Mouse (Mus musculus) left cerebral cortex, postnatal 10 days (tissue): ENCODE measurements around the gene Ctdsp2. TPM values are rescaled to one million over a fixed set of nuclear protein-coding genes. Genes with fewer than 3 reads are reported as not detected.
A peak's percentile ranks its signal among the peaks of the same experiment; 100 is the strongest.

Experiments used
- DNase-seq, 2 experiments: peaks; one replicate each; pipeline ENCODE4 v3.0.0; 2021 to 2022; ENCODE audit warnings: low spot score in 2 of 2, mixed read lengths in 1 of 2; ENCODE audit errors: extremely low spot score in 1 of 2
- intact Hi-C: fragments of 180-260 bp; cut with DNase I; formaldehyde crosslinking; loops from one replicate; pipeline ENCODE4 v1.15.1; 2025
- total RNA-seq, 2 experiments: library from RNA; stranded (reverse); gene quantifications; 2 replicates each; pipeline ENCODE4 v1.2.3; 2021

Ctdsp2 gene
- total RNA-seq, 2 experiments from 2014 or later, result 54.2 to 62.9 TPM

DNA sequence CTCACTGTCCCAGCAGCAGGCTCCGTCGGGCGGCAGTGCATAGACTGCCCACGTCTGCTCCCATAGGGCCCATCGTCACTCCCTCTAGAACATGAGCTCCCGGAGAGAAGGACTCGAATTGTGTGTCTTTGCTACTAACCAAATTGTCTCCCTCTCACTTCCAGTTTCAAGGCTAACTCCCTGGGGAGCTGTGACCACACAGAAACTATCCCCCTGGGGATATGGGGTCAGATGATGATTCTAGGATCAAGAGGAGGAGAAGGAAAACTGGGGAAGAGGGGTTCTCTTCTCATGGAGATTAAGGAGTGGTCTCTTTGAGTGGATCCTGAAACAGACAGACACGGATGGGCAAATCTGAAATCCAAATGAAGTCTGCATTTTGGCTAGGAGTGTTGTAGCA is 18.0 kb upstream of the Ctdsp2 start:
- intact Hi-C loops, result no loop called here
- DNase-seq, result no peak

DNA sequence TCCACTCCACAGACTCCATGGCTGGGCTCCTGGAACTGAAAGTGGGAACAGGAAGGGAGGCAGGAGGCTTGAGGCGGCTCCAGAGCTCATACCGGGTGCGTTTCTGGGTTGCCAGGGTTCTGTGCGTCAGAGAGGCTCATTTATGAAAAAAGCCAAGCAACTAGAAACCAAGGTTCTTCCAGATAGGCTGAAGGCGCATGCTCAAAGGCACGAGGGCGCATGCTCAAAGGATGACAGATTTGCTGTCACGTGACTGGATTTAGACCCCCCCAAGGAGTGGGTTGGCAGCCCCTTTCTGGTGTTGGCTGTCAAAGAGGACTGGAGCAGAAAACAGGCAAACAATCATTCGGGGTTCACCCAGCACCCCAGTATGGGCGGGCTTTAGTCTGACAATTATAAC is 16.8 kb upstream of the Ctdsp2 start:
- peak in 1 of 2 experiments; percentile 68 for DNase-seq
- intact Hi-C loops, result no loop called here

DNA sequence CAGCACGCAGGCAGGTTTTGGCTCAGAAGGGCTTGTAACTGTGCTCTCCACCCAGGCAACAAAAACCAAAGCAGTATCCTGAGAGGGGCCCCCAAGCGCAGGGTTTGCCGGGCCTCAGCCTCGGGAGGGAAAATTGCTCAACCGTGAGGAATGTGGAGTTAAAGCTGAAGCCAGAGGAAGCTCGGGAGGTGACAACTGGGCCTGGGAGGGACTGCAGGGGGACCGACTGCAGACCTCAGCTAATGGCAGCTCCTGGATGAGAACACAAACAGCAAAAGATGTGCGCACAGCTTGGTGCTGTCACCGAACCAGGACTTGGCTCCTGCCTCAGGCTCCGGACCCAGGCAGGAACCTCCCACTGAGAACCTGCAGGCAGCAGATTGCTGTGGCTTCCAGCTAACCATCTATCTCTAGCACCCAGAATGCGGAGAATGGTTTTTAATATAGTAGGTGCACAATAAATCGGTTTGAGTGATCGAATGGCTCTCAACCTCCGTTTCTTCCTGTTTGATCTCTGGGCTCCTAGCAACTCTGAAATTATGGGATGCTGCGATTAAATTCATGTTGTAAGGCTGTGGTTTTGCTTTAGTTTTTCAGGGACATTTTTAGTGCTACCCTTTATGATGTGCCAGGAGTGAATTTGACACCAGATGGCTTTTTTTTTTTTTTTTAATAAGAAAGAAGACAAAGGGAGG is 16.1 kb upstream of the Ctdsp2 start:
- intact Hi-C loops, result no loop called here
- peak in 1 of 2 experiments; percentile 42 for DNase-seq

DNA sequence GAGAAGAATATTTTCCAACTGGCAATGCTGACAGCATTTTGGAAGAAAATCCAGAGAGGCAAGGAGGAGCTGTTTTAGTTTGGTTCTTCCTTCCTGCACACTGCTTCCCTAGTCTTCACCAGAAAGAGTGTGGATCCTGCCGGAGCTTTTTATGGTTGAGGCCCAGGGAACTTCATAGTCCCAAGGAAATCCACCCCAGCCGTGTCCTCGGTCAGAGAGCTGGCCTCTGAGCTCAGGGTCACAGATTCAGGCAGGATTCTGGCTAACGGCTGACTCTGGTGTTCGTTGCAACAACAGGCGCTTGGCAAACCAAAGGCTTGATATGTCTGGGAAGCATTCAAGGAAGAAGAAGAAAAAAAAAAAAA is 15.6 kb upstream of the Ctdsp2 start:
- no peak for DNase-seq

DNA sequence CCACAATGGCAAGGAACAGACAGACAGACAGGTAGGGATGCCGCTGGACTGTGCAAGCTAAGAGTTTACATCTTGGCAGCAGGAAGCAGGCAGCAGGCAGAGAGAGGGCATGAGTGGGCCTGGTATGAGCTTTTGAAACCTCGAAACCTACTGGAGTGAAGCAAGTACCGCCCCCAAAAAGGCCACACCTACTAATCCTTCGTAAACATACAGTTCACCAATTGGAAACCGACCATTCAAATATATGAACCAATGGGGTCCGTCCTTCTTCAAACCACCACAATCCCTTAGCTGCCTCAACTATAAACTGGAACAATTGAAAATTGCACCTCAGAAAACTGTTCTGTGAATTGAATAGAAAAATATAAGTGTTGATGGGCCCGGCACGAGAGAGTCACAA is 14.7 kb upstream of the Ctdsp2 start:
- intact Hi-C loops, result no loop called here
- no peak for DNase-seq

More for the DNA sequence above, 15.6 kb upstream of the Ctdsp2 start:
- intact Hi-C loops, result no loop called here

DNA sequence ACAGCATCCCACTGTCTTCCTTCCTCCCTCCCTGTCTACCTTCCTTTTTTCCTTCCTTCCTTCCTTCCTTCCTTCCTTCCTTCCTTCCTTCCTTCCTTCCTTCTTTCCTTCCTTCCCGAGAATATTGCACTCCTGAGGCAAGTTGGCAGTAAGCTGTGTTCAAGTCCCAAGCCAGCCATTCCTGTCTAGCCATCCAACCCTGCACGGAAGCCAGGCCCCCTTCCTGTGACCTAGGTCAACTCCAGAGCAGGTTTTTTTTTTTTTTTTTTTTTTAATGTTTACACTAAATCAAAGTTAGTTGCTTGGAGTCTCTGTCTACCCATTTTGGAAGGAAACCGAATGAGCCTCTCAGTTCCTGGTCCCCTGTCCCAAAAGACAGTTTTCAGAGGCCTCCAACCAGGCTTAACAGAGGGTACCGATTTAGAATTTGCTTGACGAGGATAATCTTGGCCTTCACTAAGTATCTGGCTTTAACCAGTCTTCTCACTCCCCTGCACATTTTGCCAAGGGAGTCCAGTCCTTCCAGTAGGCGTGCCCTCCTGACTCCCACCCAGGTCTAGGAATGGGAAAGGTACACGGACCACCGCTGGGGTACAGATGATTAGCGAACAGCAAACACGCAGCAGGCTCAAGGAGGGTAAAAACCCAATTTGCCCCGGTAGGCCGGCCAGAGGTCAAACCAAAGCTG is 7.0 kb upstream of the Ctdsp2 start:
- no peak for DNase-seq
- intact Hi-C loops, result no loop called here

DNA sequence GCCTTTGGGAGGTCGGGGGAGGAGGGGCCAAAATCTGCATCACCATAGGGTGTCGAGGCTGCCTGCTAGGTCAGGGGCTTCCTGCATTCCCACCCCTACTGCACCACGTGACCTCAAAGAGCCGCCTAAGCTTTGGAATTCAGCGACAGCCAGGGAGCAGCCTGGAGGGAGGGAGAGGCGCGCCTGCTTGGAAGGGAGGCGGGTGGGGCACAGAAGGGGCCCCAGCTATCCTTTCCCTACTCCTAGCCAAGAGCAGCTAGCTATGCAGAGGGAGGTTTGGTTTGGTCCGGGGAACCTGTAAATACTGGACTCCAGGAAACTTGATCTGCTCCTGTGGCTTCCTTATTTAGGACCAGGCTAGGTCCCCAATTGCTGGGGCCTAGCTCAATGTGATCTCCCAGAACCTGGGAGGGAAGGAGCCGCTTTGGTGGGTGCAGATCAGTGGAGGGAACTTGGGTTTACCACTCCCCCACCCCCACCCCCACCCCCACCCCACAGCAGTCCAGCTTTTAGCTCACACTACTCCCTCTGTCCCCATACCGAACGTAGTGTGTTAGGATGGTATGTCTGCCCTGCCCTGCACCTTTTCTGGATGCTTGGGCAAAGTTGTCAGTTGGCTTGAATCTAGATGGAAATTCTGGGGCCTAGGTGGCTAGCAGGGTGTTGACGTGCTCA is 6.3 kb upstream of the Ctdsp2 start:
- peak in 1 of 2 experiments; percentile 89 for DNase-seq
- intact Hi-C loops, result no loop called here

DNA sequence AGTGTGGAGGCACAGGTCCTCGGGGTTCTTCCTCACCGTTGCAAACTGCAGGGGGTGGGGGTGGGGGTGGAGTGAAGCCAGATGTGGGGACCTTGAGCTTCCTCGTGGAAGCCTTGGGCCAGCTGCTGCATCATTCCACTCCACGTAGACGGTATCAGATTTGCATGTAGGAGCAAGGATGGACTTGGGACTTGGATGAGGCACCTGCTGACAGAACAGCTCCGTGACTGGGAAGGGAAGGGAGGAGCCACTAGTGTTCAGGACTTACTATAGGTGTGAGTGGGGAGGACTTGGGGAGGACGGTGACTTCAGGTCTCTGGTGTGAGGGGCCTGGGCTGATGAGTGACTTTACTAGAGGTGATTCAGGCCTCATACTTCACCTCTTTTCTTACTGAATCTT is 5.5 kb upstream of the Ctdsp2 start:
- intact Hi-C loops, result no loop called here
- no peak for DNase-seq

DNA sequence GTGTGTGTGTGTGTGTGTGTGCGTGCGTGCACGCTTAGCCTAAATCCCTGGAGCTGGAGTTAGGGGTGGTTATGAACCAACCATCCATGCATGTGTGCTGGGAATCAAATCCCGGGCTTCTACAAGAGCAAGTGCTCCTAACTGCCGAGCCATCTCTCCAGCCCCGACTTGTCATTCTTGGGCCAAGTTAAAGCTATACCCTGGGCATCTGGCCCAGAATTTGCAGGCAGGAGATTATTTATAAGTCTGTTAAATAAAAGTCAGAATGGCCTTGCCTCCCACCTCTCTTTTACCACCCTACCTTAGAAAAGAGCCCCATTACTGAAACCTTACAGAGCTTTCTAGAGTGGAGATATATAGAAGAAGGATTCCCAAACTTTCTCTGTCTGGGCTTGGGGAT is 2.8 kb upstream of the Ctdsp2 start:
- DNase-seq, result no peak
- intact Hi-C loops, result no loop called here

DNA sequence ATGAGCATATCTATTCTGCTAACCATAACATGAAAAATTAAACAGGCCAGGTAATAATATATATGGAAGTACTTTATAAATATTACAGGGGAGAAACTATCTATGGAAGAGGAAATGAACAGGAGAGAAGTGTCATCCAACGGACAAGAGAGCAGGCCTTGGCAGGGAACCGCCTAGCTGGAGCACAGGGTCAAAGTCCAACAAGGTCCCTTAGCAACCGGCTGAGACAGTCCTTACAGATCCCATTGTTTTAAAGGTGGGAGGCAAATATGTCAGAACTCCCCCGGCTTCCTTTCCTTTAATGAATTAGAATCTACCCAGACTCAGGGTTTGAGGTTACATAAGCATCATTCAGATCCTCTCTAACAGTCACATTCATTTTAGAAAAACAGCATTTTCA is 1.4 kb upstream of the Ctdsp2 start:
- intact Hi-C loops, result no loop called here
- DNase-seq, result no peak

DNA sequence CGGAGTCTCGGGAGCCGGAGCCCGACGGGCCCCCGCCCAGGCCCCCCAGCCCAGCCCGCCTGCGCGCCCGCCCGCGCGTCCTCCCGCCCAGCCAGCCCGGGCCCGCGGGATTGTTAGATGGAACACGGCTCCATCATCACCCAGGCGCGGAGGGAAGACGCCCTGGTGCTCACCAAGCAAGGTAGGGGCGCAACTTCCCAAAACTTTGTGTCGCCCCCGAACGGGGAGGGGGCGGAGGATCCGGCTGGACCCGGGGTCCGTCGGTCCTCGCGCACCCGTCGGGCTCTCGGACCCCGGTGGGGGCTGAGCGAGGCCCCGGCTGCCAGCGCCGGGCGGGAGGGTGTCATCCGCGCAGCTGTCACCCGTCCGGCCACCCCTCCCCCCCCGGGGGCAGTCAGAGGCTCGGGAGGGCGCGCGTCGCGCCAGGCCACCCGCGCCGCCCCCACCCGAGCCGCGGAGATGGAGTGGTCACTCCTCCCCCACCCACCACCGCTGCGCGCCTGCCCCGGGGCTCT is 661 bp downstream of the Ctdsp2 start:
- peak in 1 of 2 experiments; percentile 88 for DNase-seq
- intact Hi-C loops, result loop anchor here (2.0 kb wide), 1 partner anchor 50 kb away; no protein-coding TSS in a partner anchor

DNA sequence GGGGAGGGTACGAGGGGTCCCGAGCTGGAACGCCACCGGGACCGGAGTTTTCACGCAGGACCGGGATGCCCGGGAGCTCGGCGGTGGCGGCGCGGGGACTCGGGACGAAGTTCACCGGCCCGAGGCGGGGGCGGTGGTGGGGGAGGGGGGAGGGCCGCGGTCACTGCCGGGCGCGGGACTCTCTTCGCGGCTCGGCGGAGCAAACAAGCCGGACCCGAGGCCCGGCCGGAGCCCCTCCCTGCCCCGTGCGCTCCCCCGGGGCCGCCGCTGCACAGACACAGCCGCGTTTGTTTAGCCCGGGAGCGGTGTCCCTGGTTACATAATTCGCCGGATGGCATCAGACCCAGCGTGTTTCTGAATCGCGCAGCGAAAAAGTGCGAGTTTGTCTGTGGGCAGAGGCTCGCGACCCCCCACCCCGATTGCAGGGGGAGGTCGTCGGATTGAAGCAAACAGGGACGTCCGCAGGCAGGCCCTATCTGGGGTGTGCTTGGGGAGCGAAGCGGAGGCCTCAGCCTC is 1.2 kb downstream of the Ctdsp2 start:
- intact Hi-C loops, result loop anchor here (2.0 kb wide), 1 partner anchor 51 kb away; no protein-coding TSS in a partner anchor
- DNase-seq, result peak in 1 of 2 experiments; percentile 76

DNA sequence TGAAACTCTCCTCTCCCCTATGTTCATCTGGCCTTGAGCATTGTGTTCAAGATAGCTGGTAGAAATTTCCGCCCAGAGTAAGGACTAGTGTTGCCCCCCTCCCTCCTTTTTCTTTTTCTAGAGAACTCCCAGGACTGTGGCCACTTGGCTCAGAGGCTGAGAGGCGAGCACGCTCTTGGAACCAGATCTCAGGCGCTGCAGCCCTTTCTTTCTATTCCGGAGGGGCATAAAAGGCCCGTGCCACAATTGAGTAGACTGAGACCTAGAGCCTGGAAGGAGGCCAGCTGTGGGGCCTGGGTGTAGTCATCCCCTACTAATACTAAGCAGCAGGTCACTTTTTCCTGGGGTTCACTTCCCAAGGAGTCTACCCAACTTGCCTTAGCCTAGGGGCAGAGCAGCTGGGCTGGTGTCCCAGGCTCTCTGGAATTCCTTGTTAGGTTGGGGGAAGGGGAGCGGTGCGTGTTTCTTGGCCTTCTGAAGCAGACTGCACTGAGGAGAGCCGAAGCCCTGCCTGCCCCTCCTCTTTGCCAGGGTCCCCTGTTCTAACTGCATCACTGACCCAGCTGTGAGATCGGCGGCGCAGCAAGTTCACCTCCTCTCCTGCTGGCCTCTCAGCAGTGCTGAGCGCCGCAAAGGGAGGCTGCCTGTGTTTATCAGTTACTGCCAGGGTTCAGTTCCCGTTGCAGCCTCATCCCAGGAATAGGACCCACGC is 1.9 kb downstream of the Ctdsp2 start:
- DNase-seq, result peak; percentile 66 to 75
- intact Hi-C loops, result no loop called here

DNA sequence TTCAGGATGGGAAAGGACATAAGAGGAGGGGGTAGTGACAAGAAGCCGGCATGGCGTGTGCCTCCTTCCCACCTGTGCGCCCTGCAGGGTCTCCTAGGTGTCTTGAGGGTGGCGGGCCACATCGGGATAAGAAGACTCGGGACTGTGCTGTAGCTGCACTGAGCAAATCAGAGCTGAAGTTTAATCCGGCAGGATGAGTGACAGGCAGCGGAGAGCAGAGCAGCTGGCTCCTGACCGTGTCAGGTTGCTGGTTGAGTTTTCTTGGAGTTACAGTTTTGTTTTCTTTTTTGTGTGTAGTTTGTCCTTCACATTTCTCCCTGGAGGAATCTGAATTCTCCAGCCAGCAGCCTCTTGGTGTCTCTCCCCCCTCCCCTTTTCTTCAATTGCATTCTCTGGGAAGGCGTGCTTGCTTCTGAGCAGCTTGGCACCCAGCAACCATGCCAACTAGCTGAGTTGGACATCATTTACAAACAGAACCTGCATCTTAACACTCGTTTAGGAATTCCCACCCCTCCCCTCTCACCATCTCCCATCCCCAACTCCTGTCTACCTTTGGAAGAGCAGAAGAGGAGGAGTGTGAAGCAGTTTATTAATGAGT is 2.5 kb downstream of the Ctdsp2 start:
- intact Hi-C loops, result no loop called here
- no peak for DNase-seq

DNA sequence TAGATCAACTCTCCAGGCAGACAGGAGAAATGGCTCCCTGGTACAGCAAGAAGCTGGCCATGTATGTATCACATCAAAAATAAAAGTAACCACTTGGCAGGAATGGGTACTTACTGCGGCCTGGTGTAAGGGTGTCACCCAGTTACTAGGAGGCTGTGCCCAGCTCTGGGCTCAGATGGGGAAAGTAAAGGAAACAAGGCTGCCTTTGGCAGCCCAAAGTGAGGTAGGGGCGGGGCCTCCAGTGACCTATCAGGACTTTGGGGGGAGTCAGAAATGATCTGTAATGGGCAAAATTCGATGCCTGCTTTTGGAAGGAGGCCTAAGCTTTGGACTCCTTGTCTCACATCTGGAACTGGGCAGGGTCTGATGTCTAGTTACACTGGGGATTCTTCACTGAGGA is 3.2 kb downstream of the Ctdsp2 start:
- DNase-seq, result no peak
- intact Hi-C loops, result no loop called here

DNA sequence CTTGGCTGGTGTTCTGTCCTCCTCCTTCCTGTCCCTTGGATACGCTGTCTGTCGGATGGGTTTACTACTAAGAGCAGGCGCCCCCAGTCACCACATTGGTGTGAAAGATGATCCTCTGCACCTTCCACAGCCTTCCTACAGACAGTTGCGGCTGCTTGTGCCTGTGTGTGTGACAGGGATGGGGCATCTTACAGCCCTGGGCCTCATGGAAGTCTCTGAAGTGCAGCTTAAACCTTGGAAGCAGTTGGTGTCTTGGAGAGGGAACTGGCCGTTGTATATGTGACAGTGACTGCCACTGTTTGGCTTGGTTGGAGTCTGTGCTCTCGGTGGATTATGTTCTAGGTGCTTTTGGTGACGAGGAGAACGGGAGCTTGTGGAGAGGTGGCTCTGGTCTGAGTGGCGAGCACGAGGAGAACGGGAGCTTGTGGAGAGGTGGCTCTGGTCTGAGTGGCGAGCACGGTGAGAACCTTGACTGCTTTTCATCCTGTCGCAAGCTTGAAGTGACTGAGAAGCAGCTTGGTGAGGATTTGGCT is 4.7 kb downstream of the Ctdsp2 start:
- no peak for DNase-seq
- intact Hi-C loops, result no loop called here

DNA sequence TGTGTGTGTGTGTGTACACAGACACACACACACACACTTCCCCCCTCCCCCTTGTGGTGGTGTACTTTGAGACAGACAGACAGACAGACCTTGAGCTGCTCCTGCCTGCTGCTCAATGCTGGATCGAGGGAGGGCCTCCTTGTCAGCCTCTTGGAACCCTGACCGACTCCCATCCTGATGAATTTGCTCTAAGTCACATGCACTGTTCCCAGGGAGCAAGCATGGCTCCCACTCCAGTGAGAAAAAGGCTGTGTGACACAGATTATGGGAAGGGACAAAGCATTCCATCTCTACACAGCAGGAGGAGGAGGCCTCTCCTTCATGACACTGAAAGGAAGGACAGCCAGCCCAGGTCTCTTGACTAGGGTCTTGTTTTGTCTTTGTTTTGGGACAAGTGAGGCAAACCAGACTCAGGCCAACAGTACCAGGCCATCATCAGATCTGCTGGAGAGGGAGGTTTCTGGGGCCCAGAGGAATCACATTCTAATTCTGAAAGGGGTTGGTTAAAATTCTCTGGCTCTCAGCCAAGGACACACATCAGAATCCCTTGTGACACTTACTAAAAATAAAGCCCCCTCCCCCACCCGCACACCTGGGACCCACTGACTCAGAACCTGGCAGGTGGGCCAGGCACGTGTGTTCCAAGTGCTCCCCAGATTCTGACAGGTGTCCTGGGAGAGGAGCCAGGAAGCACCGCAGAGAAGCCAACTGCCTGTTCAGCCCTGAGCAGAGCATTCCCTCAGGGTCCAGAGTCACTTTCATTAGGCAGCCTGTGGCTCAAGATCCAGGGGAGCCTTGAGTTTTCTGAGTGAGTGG is 5.9 kb downstream of the Ctdsp2 start:
- intact Hi-C loops, result no loop called here
- DNase-seq, result peak in 1 of 2 experiments; percentile 57

DNA sequence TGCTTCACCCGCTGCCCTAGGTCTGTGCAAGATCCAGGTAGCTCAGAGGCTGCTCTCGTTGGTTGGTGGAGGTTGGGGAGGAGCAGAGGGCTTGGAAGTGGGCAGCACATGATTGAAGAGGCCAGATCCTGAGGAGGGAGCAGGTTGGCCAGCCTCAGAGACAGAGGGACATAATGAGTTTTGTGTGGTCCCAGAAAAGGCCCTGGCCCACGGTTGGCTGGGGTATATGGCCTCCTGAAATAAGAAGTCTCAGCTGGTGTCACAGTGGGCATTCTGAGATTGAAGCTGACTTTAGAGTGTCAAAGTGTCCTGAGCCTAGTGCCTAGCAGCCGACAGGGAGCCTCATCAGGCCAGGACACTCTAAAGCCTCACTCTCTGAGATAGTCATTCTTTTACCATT is 6.6 kb downstream of the Ctdsp2 start:
- intact Hi-C loops, result no loop called here
- DNase-seq, result no peak
